Comparison of ENCODE assay signal across 8 mouse cellular contexts in genomic region chr11:107546667-107547301, GRCm38 (mm10). TPM values are rescaled to one million over a fixed set of nuclear protein-coding genes. Genes with fewer than 3 reads are reported as not detected.
DNase-seq lines count a peak whose midpoint lies in the region.

No protein-coding gene starts in this region.

- intact Hi-C loops in gastrocnemius, postnatal 14 days (cut with DNase I; ENCODE audit: low total_unique reads): no loop called here
- intact Hi-C loops in heart, postnatal 36 days (cut with DNase I): no loop called here

- DNase-seq in gastrocnemius, postnatal 14 days: peak; percentile 22
- no peak for DNase-seq in gastrocnemius, adult 8-10 months (ENCODE audit: low spot score in 2 of 2)
- peak; percentile 16 for DNase-seq in NIH3T3 (ENCODE audit: low read depth)
- peak; percentile 77 for DNase-seq in embryo, embryonic 11 days
- peak; percentile 14 to 28 for DNase-seq in heart, postnatal 36 days
- peak; percentile 37 for DNase-seq in large intestine, adult 2 months (ENCODE audit: low read depth, low spot score)
- peak; percentile 83 for DNase-seq in midbrain, embryonic 10.5 days (ENCODE audit: low spot score)
- DNase-seq in testis, postnatal 14 days (ENCODE audit: low spot score): peak; percentile 51

- peaks cover 25% of the 10 kb centered on the region for H3K36me3 ChIP-seq in midbrain, embryonic 10.5 days

- peaks cover 21% of the 10 kb centered on the region for H3K4me1 ChIP-seq in midbrain, embryonic 10.5 days

- peak overlapping the region; percentile 98 for H3K4me3 ChIP-seq in midbrain, embryonic 10.5 days

- WGBS in large intestine, adult 2 months: under 1% methylated on average over 36 of the region's 37 CpGs
- WGBS in midbrain, embryonic 10.5 days: under 1% methylated on average over 37 of the region's 37 CpGs

- H3K27ac ChIP-seq in midbrain, embryonic 10.5 days (replicated peaks): peak overlapping the region; percentile 93

- H3K27me3 ChIP-seq in midbrain, embryonic 10.5 days (ENCODE audit: low read depth, poor library complexity, severe bottlenecking): peaks cover 12% of the 10 kb centered on the region

- H3K9me3 ChIP-seq in midbrain, embryonic 10.5 days (replicated peaks): no peaks in the 10 kb centered on the region

RNA-seq across cellular contexts. Expression of gene Helz, which starts 0.9 kb away (rescaled TPM):
- total RNA-seq in gastrocnemius, postnatal 14 days (2021): 10 to 100 TPM; 14.0 to 17.3 TPM
- total RNA-seq in gastrocnemius, adult 8-10 months (2022): 10 to 100 TPM; 17.3 to 21.4 (median 17.9) TPM
- 10 to 100 TPM; 24.4 to 27.7 TPM for total RNA-seq in heart, postnatal 36 days (2021)
- 13.6 and 15.3 TPM in 2 replicates for polyA plus RNA-seq in large intestine, adult 2 months (2012; rRNA removed)
- 19.0 and 21.6 TPM in 2 replicates for polyA plus RNA-seq in midbrain, embryonic 10.5 days (2016; fragmentation: Nextera tagmentation; extraction: Ambion mirVana)

Comparison
In these comparisons a context has a peak if more than half of its experiments do, and no peak if none do; other contexts are left out.
1. DNase-seq: peak in gastrocnemius, postnatal 14 days (single experiment), NIH3T3 (single experiment), embryo, embryonic 11 days (single experiment), heart, postnatal 36 days (2 of 2), large intestine, adult 2 months (single experiment), midbrain, embryonic 10.5 days (single experiment) and testis, postnatal 14 days (single experiment); none in gastrocnemius, adult 8-10 months (0 of 2).